Mouse (Mus musculus) small intestine, adult 2 months (tissue): ENCODE data around the gene I830077J02Rik. TPM values are rescaled to one million over a fixed set of nuclear protein-coding genes. Genes with fewer than 3 reads are reported as not detected.

Experiments used
- H3K27ac ChIP-seq: fragments of 200-500 bp; 2 replicates; pipeline ENCODE4 v1.5.1; 2012; ENCODE audit warnings: low read depth, low read length, control low read depth, inconsistent platforms; ENCODE audit not compliant: insufficient read depth
- H3K27me3 ChIP-seq: fragments of 200-500 bp; 2 replicates; pipeline ENCODE4 v1.6.1; 2012; ENCODE audit warnings: mild to moderate bottlenecking, moderate library complexity, low read length, inconsistent platforms; ENCODE audit not compliant: control insufficient read depth, insufficient read depth
- H3K36me3 ChIP-seq: fragments of 200-500 bp; 2 replicates; pipeline ENCODE4 v1.6.1; 2012; ENCODE audit warnings: mild to moderate bottlenecking, low read length, control low read depth, inconsistent platforms; ENCODE audit not compliant: control insufficient read depth, insufficient read depth
- H3K4me1 ChIP-seq: fragments of 200-500 bp; 2 replicates; pipeline ENCODE4 v1.6.1; 2012; ENCODE audit warnings: low read length, inconsistent platforms, mixed read lengths; ENCODE audit not compliant: control insufficient read depth, insufficient read depth, insufficient read length
- H3K4me3 ChIP-seq: fragments of 200-500 bp; 2 replicates; pipeline ENCODE4 v1.5.1; 2012; ENCODE audit warnings: low read depth, mild to moderate bottlenecking, control low read depth, inconsistent platforms, low read length, moderate library complexity
- CTCF ChIP-seq: fragments of 200-500 bp; IDR thresholded peaks from 2 replicates; pipeline ENCODE4 v1.5.1; 2012; ENCODE audit warnings: low read depth, mild to moderate bottlenecking, control low read depth, inconsistent platforms, low read length, moderate library complexity, mixed read lengths; ENCODE audit not compliant: insufficient replicate concordance, insufficient read length; ENCODE audit errors: extremely low read depth
- POLR2A ChIP-seq: fragments of 200-500 bp; IDR thresholded peaks from 2 replicates; pipeline ENCODE4 v1.6.1; 2012; ENCODE audit warnings: low read depth, mild to moderate bottlenecking, control low read depth, inconsistent platforms, low read length, moderate library complexity
- WGBS: fragments of 180-500 bp; shearing (Covaris S2); methylation state at CpG from one replicate; pipeline ENCODE4 v1.1.7; 2018; 5-methylcytosine and 5-hydroxymethylcytosine counted together
- polyA plus RNA-seq: library from polyadenylated mRNA; depleted of rRNA; stranded (reverse); fragments of >200 nt; gene quantifications from 2 replicates; pipeline ENCODE4 v1.2.3, GENCODE M21; 2012; rRNA removed

Gene I830077J02Rik
- polyA plus RNA-seq, 1 experiment = 1.8 TPM

DNA sequence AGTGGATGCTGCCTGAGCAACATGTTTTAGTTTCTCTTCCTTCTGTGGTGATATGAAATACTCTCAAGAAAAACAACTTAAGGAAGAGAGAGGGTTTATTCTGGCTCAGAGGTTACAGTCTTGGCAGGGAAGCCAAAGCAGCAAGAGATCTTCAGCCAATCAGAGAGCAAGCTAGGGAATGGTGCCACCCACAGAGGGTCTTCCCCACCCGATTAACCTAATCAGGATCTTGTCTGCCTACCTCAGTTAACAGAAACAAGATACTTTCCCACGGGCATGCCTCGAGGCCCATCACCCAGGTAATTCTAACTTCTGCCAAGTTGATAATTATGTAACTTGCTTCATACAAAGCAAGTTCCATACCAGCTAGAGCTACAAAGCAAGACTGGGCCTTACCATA, 52.0 kb downstream of the I830077J02Rik start:
- no peak overlapping the region for H3K27ac ChIP-seq
- no peaks in the 10 kb centered on the region for H3K27me3 ChIP-seq
- 50% methylated on average over 3 of the region's 3 CpGs for WGBS
- TF ChIP-seq CTCF (no peak), POLR2A (no peak)
- H3K4me1 ChIP-seq = peaks cover 5% of the 10 kb centered on the region; the same call in 1 of the 2 replicates
- no peak overlapping the region for H3K4me3 ChIP-seq
- no peaks in the 10 kb centered on the region for H3K36me3 ChIP-seq

DNA sequence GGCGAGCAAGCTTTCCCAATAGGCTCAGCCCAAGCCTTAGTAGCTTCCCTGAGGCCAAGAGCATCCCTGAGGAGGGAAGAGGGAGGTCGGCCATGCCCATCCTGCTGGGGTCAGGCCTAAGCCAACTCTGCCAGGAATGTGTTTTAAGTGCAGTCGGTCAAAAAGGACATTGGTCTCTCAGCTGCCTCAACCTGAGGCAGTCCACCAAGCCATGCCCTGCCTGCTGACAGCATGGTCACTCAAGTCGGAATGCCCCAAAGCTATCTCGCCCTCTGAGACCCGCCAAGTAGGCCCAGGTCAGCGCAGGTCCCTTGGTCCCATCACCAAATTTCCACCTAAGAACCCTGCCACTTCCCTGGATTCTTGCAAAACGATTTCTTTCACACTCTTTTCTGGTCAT, 53.7 kb downstream of the I830077J02Rik start:
- TF ChIP-seq POLR2A (no peak), CTCF (no peak)
- no peak overlapping the region for H3K4me3 ChIP-seq
- no peaks in the 10 kb centered on the region for H3K36me3 ChIP-seq
- WGBS = 90% methylated on average over 8 of the region's 8 CpGs
- no peaks in the 10 kb centered on the region for H3K27me3 ChIP-seq
- H3K4me1 ChIP-seq = peaks cover 5% of the 10 kb centered on the region; the same call in 1 of the 2 replicates
- H3K27ac ChIP-seq = no peak overlapping the region

DNA sequence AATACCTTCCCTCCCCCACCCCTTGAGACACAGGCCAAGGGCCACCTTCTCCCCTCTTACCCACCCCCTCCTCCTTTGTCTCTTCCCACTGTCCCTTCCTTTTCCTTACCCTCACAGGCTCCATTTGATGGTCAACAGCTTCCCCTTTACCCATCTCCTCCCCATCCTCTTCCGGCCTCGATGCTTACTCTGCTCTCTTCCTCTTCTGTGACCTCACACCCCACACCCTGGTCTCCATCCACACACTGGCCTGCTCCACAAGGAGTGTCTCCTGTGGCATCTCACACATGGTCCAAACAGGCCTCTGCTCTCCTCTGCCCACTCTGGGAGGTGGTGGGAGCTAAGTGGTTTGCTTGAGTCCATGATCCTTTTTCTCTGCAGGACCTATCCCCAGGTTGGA, 54.5 kb downstream of the I830077J02Rik start:
- Histone ChIP-seq H3K27me3 (no peaks in the 10 kb centered on the region), H3K36me3 (no peaks in the 10 kb centered on the region), H3K27ac (peak overlapping the region; percentile 15; the same call in 1 of the 2 replicates), H3K4me1 (peaks cover 5% of the 10 kb centered on the region; the same call in 1 of the 2 replicates), H3K4me3 (no peak overlapping the region)
- 73% methylated on average over 2 of the region's 2 CpGs for WGBS
- TF ChIP-seq POLR2A (no peak), CTCF (no peak)

DNA sequence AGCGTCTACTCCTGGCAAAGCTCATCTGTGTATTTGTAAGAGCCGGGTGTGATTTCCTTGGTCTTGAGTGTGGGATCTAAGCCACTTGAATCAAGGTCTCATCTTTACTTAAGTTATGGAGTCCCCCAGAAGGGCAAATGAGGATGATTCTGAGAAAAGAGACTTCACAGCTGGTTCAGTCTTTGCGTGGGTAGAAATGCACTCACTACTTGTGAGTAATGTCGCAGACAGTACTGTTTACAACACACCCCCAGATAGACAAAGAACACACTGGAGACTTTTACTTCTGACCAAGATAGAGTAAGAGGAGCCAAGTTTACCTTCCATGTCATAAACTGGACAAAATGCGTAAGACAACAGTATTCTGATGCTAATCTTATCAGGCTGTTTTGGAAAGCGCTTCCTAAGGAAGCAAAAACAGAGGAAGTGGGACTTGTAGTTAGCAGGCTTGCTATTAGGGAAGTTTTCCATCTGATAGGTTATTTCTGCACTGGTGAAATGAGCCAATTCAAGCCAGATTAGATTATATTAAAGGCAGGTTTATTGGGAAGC, 55.1 kb downstream of the I830077J02Rik start:
- Histone ChIP-seq H3K4me1 (peaks cover 5% of the 10 kb centered on the region; the same call in 1 of the 2 replicates), H3K36me3 (no peaks in the 10 kb centered on the region), H3K27me3 (no peaks in the 10 kb centered on the region), H3K4me3 (no peak overlapping the region), H3K27ac (0 out of 2 replicates have a peak overlapping the region, but pooled peaks have one; percentile 14)
- WGBS = 67% methylated on average over 6 of the region's 6 CpGs
- TF ChIP-seq POLR2A (no peak), CTCF (no peak)

DNA sequence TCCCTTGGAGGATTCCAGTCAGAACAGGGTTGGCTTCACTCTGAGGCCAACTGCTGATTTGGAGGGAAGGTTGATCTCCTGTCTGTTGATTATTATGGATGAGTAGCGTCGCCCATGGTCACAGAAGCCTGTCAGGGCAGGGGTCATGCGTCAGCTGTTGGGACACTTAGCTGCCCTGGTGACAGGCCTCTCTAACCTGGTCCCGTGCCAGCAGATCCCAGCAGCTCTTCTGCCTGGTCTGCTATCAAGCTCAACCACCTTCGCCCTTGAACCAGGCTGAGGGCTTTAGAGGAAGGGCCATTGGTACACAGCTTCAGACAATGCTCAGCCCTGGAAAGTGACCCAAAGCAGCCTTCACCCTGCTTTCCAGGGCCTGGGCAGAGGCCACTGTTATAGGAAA, 56.4 kb downstream of the I830077J02Rik start:
- H3K27ac ChIP-seq = no peak overlapping the region
- H3K4me1 ChIP-seq = peaks cover 9% of the 10 kb centered on the region; the same call in 1 of the 2 replicates
- WGBS = 75% methylated on average over 5 of the region's 5 CpGs

More for the DNA sequence above, 56.4 kb downstream of the I830077J02Rik start:
- Histone ChIP-seq H3K27me3 (no peaks in the 10 kb centered on the region), H3K36me3 (no peaks in the 10 kb centered on the region), H3K4me3 (no peak overlapping the region)
- no peak for TF ChIP-seq POLR2A
- TF ChIP-seq CTCF = no peak

Other genes with a start within 250 kb of the I830077J02Rik start
- gene Ddx20, start 245.1 kb downstream of the I830077J02Rik start, polyA plus RNA-seq = 13.4 and 15.8 TPM in 2 replicates
- 0.80 and 0.91 TPM in 2 replicates for gene Inka2, start 228.1 kb downstream of the I830077J02Rik start, polyA plus RNA-seq
- 0.25 and 0.89 TPM in 2 replicates for gene Rap1a, start 131.3 kb downstream of the I830077J02Rik start, polyA plus RNA-seq
- gene Adora3, start 61.8 kb downstream of the I830077J02Rik start, polyA plus RNA-seq = 0.39 and 0.41 TPM in 2 replicates
- 0.94 and 1.1 TPM in 2 replicates for gene Tmigd3, start 61.8 kb downstream of the I830077J02Rik start, polyA plus RNA-seq
- gene Wdr77, start 26.7 kb upstream of the I830077J02Rik start, polyA plus RNA-seq = 9.5 and 9.6 TPM in 2 replicates
- 72.1 and 125 TPM in 2 replicates for gene Atp5f1, start 27.4 kb upstream of the I830077J02Rik start, polyA plus RNA-seq
- 0.17 and 0.24 TPM in 2 replicates for gene Ovgp1, start 41.0 kb upstream of the I830077J02Rik start, polyA plus RNA-seq
- not detected in 2 replicates for gene Pifo, start 82.0 kb upstream of the I830077J02Rik start, polyA plus RNA-seq
- gene Chil5, start 100.2 kb upstream of the I830077J02Rik start, polyA plus RNA-seq = not detected in 2 replicates
- gene Chia1, start 180.6 kb upstream of the I830077J02Rik start, polyA plus RNA-seq = 0.09 TPM in 1 of 2 replicates, not detected in the other
- 1.9 TPM in 1 of 2 replicates, not detected in the other for gene Chil3, start 234.9 kb upstream of the I830077J02Rik start, polyA plus RNA-seq